Mouse (Mus musculus) right cerebral cortex, adult 2 months (tissue): Measurements from ENCODE around the gene Lrp1.

ENCODE experiments used
- DNase-seq, 2 experiments: peaks; one replicate each; pipeline ENCODE4 v3.0.0; 2021 to 2022; ENCODE audit warnings: low spot score in 2 of 2

Lrp1 gene

DNA sequence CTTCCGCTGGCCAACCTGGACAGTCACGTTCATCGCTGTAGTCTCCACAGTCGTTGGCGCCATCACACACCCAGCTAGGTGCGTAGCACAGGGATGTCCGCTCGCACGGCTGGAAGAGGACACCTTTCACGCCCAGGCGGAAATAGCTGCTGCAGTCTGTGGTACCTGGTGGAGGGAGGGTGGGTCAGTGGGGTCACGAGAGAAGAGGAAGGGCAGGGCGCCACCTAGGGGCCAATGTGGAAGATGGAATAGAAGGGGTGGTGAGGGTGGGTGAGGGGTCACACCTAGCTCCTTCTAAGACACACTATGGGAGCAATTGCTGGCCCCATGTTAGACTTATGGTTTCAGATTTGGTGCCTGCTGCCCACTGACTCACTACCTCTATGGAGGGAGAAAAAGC, 63.6 kb downstream of the Lrp1 start:
- no peak for DNase-seq

DNA sequence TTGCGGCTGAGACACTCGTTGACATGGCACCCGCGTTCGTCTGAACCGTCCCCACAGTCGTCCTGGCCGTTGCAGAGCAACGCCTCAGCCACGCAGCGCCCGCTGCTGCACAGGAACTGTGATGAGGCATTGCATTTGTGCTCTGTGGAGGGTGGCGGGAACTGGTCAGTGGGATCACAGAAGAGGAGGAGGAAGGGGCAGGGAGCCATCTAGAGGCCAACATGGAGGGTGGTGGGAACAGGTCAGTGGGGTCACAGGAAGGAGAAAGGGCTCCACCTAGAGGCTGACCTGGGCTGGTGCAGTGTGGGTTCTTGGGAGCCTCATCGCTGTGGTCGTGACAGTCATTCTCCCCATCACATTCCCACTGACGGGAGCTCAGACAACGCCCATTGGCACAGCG, 65.2 kb downstream of the Lrp1 start:
- DNase-seq = no peak

DNA sequence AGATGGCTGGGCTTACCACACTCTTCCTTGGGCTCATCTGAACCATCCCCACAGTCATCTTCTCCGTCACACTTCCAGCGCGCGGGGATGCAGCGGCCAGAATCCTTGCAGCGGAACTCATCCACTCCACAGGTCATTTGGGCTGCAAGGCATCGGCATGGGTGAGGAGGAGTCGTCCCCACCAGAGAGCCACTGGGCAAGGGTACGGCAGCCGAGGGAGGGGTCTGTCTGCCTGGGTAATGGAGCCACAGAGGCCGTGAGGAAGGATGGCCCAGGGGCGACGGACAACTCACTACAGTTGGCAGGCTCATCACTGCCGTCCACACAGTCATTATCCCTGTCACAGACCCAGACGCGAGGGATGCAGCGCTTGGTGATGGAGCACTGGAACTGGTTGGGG, 71.1 kb downstream of the Lrp1 start:
- no peak for DNase-seq

DNA sequence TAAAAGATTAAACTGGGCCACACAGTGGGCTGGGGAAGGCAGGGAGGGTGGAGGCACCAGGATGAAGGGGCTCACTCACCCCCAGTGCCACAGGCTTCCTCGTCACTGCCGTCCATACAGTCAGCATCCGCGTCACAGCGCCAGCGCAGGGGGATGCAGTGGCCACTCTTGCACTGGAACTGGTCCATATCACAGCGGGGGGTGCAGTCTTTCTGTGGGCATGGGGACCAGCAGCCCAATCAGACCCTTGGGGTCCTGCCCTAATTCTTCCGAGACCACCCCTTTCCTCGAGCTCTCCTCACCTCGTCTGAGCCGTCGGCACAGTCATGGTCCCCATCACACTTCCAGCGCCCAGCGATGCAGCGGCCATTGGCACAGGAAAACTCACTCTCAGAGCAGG, 72.7 kb downstream of the Lrp1 start:
- no peak for DNase-seq

DNA sequence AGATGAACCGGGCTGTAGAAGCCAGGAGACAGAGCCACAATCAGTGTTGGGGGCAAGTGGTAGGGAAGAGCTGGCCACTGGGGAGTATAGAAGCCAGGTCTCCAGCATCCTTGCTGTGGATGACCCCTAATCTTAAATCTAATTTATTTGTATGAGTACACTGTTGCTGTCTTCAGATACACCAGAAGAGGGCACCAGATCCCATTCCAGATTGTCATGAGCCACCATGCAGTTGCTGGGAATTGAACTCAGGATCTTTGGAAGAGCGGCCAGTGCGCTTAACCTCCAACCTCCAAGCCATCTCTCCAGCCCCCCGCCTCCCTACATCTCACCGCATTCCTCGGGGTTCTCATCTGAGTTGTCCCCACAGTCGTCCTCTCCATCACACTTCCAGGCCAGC, 74.4 kb downstream of the Lrp1 start:
- DNase-seq = no peak

DNA sequence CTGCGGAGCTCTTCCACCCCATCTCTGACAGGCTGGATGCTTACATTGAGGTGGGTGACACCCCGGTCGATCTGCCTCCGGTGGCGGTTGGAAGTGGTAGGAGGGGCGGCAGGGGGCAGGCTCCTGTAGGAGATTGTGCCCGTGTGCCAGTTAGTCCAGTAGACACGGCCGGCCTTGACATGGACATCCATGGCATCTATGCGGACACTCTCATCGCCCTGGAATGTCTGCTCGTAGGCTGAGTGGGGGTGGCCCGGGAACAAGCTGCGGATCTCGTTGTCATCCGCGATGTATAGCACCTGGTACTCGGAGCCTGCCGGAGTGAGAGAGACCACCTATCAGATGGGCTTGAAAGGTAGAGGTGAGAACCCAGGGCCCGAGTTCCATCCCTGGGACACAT, 76.6 kb downstream of the Lrp1 start:
- no peak for DNase-seq

DNA sequence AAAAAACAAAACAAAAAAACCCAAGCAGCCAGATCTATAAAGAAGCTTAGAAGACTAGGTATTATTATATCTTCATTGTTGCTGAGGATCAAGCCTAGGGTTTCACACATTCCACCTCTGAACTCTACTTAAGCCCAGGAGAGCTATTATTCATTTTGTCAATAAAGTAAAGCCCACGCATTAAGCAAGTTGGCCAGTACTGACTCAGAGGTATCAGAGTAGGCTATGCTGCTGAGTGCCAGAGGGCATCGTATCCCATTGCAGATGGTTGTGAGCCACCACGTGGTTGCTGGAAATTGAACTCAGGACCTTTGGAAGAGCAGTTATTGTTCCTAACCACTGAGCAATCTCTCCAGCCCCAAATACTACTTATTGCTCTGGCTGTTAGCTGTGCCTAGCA, 77.0 kb downstream of the Lrp1 start:
- DNase-seq = no peak

DNA sequence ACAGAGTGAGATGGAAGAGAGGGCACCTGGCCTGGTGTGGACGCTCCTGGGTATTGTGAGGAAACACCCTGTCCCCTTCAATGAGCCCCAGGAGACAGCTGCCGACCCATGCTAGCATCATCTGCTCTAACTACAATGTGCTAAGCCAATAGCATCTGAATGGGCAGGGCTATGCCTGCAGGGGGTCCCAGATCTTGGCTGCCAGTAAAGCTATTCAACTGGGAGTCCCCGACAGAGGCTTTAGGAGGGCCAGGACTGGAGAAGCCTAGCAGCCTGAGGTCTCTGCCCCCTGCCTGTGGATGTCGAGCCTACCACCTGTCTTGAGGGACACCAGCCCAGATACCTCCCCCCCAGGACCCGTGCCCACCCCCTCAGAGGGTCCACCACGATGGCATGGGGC, 78.2 kb downstream of the Lrp1 start:
- no peak for DNase-seq

DNA sequence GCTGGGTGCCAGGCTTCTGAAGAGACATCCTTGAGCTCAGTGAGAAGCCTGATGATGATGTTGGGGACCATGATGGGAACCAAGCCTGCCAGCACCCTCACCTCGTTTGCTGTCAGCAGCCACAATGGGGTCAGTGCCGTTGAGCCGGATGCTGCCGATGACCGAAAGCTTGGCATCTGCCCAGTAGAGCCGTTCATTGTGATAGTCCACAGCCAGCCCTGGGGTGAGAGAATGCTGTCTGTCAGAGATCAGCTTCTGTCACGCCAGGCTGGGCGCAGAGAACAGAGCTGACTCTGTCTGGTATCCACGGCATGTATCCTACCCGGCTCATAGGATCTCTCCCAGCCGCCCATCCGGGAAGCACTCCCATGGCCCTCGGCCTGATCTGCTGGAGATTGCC, 78.9 kb downstream of the Lrp1 start:
- DNase-seq = no peak

DNA sequence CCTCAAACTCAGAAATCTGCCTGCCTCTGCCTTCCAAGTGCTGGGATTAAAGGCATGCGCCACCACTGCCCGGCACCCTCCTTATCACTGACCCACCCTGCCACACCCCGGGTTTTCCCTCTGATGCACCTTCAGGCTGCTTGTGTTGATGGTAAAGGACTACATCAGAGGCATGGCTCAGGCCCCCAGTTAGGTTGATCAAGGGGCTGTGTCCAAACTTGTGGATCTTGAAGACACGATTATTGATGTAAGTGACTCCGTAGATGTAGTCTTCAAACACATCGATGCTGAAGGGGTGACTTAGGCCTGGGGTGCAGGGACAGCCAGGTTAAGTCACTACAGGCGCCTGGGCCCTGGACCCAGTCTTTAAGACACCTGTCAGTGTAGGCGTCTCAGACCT, 79.4 kb downstream of the Lrp1 start:
- DNase-seq = no peak

DNA sequence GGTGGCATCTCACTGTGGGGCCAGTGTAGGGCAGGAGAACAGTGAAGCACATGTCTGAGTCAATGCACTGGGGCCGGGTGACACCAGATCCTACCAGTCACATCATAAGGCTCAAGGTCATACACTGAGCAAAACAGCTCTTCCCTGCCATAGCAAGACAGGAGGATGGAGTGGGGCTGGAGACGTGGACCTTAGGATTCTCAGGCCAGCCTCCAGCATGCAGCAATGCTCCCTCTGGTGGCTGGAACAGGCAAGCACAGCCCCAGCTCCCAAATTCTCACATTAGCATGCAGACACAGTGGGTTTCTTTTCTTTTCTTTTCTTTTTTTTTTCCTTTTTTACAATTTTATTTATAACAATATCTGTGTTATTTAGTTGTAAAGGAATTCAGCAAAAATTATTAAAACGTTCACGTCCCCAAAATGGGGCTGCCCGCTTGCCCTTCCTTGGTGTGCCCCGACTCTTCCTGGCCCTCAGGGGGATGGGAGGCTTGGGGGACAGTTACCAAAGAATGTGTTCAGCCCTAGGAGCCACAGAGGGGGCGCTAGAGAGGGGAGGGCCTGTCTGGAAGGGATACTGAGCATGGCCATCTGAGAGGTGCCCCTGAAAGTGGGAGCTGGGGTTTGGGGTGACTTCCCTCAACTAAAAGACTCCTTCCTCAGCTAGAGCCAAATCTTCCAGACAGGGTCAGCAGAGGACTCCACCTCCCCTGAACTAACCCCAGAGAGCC, 82.9 kb downstream of the Lrp1 start:
- DNase-seq = peak; percentile 87 to 88

DNA sequence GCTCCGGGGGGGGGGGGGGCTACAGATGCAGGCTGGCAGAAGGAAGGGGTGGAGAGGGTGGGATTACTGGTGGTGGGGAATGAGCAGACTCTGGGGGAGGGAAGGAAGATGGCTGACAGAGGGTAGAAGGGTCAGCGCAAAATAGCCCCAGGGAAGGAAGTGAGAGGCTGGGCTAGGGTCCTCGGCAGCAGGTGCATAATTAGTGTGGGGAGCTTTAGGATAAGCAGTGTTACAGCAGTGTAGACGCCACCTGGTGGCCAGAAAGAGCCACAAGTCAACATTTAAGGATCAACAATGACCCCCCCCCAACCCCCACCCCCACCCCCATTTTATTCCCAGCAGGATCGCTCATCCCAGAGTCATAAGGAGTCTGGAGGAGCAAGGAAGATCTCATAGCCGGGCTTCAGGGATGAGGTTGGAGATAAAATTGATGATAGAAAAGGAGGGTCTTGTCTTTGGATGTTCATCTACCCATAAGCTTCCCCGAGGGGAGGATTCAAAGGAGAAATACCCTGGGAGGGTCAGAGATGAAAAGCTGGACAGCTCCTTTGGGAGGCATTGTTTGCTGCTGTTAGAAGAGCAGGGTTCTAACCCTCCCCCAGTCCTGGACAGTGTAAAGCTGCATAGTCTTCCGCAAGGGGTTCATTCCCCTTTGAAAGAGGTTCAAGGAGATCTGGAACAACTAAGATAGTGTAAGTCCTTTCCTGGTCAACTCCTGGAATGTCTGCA, 84.2 kb downstream of the Lrp1 start:
- DNase-seq = peak in 1 of 2 experiments; percentile 70

DNA sequence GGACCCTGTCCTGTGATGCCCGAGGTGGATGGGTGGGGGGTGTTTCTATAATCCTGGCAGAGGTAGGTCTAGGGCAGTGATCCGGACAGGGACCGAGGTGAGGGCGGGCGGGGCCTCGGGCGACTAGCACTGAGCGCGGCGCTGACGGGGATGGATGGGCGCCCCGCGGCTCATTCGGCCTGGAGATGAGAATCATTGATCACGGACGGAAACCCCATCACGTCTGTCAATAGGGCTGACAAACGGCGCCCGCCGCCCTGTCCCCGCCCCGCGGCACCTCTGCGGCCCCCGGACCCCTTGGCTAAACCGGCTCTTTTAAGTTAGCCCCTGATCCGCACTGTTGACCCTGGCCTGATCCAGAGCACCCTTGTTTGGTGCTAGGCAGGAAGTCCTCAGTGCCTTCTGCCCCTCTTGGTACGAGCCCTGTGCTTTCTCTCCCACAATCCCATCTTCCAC, 86.0 kb downstream of the Lrp1 start:
- no peak for DNase-seq

DNA sequence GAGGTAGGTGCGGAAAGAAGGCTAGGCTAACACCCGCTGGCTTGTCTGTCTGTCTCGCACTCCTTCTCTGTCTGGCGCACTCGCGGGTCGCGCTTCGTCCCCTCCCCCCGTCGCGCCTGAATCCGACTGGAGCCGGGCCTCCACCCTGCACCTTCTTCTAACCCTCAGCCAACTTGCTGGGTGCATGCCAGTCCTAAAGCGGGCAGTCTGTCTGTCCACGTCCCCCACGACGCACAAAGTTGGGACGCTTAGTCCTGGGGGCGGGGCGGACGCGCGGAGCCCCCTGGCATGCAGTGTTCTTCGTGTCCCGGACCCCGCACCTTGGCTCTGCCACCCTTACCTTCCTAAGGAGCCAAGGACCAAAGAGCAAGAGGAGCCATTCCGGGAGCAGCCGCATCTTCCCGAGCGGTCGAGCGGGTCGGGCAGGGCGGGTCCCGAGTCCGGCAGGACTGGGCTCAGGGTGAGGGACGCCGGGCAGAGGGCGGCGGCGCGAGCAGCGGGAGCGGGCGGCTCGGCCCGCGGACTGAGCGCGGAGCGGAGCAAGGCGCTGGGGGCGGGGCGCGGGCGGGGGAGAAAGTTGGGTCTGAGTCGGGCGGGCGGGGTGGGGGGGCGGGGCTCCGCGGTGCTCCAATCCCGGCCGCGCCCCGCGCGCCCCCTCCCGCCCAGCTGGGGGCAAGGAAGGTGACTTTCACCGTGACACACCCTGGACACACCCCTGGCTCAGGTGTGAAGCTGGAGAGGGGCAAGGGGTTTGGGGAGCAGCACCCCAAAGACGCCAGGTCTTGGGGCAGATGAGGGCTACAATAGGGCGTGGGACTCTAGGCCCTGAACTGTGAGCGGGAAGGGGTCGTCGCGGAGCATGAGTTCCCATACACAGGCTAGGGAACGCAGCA, 86.7 kb downstream of the Lrp1 start, which contains the start of gene Nxph4:
Gene Nxph4 (minus strand): TSS at position 524 of the 893 bp plus-strand sequence.
- DNase-seq = no peak

DNA sequence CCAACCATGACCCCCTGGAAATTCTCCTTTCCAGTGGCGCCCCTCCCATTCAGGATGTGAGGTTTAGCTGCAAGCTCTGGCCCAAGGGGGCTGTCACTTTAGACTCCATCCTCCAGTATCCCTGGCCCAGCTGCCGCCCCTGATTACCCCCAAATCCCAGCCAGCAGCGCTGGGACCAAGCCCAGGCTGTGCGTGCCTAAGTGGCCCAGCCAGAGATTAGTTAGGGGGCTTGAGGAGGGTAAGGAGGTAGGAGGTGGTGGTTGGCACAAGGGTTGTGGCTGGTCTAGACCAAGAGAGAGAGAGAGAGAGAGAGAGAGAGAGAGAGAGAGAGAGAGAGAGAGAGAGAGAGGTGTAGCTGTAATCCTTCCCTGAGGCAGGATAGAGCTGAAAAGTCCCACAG, 89.4 kb downstream of the Lrp1 start:
- DNase-seq = no peak

DNA sequence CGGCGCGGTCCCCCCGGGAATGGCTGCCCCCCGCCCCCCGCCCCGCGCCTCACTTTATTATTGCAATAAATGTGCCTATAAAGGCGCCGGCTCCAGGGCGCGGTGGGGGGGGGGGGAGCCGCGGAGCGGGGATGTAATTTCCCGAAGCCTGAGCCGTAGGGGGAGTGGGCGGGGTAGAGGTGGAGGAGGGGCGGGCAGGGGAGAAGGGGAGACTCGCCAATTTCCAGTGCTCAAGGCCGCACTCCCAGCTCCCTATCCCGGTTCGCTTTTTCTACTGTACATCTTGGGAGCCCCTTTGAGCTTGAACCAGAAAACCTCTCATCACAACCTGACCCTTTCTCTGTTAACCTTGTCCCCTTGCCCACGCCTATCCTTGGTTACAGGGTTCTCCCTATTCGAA, 90.0 kb downstream of the Lrp1 start:
- no peak for DNase-seq

DNA sequence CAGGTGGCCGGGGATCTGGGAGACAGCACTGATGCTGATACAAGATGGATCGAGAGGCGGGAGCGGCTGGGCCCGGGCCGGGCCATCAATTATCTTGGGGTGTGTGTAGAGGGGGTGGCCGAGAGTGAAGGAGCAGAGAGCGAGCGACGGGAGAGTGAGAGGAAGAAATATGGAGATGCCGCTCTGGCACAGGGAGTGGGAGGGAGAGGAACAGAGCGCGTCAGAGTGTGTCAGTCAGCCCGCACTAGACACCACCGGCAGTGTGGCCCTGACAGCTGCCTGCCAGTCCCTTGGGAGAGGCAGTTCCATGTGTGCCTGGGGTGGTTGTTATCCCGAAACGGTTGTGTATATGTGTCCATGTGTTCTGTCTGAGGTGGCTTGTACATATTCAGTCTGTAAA, 93.5 kb downstream of the Lrp1 start:
- peak in 1 of 2 experiments; percentile 39 for DNase-seq

DNA sequence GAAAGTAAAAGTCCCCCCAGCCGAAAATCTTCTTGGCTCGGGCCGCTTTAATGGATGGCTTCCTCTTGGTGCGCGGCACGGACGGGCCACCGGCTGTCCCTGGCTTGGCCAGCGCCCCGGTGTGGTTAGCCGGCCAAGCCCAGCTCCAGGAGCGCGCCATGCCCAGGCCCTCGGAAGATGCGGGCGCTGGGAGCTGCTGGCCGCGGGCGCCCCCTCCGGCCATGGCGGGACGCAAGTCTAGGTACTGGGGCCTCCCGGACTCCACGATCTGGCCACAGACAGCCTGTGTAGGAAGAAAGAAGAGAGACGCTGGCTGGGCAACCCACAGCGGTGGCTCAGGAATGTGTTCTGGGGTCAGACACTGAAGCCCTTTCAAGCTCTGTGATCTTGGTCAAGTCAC, 94.3 kb downstream of the Lrp1 start:
- no peak for DNase-seq

DNA sequence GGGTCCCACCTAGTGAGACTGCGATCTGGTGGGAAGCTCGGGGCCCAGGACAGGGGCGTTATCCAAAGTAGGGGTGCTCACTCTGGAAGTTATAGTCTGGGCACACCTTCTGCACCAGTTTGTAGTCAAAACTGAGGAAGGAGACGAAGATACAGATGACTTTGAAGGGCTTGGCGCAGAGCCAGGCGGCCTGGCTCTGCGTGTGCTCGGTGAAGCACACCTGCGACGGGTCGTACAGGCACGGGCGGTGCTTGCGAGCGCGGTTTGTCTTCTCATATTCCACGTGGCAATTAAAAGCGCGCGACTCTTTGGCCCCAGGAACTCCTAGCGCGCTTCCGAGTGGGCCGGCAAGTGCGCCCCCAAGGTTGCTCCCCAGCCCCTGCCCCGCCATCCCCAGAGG, 94.9 kb downstream of the Lrp1 start:
- no peak for DNase-seq

DNA sequence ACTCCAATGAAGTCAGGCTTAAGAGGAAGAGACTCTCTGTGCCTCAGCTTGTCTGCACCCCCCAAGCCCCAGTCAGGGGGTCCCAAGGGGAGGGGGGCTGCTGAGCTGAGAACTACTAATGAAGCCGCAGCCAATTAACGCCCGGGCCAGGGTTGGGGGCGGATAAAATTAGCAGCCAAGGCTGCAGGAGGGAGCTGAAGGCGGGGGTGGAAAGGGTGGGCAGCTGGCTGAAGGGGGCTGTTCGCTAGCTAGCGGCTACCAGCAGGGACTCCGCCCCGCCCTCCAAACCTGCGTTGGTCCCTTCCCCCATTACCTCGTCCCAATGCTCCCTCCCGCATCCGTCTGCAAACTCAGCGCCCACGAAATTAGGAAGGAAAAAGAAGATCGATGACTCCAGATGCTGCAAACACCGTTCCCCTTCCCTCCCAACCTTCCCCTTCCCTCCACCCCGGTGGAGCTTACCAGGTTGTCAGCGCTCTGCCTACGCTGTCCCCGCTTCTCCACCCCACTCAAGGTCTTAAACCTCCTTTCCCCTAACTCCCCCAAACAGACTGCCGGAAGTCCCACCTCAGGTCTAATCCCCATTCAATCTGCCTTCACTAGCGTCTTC, 96.2 kb downstream of the Lrp1 start:
- no peak for DNase-seq

DNA sequence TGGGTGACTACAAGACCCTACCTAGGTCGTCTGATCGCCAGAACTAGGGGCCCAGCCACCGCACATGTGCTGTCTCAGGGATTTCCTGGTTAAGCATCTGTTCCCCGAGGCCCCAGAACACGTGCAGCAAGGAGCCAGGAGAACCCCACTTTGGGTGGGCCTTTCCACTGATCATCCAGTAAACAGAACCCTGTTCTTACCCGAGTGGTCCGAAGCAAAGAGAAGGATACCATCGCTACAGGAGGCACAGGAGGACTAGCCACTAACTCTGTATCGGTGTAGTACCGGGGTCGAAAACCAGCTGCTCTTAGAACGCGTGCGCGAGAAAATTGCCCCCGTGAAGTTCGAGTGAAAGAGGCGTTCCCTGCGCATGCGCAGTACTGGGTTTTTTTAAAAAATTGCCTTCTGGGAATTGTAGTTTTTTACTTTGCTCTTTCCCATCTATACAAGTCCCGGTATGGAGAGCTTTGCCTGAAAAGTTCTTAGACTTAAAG, 98.8 kb downstream of the Lrp1 start, which contains the start of gene Shmt2:
Gene Shmt2 (minus strand): TSS at position 357 of the 494 bp plus-strand sequence.
- peak; percentile 88 to 89 for DNase-seq
